ENCODE assay signal across 8 mouse cellular contexts in the genomic region with DNA sequence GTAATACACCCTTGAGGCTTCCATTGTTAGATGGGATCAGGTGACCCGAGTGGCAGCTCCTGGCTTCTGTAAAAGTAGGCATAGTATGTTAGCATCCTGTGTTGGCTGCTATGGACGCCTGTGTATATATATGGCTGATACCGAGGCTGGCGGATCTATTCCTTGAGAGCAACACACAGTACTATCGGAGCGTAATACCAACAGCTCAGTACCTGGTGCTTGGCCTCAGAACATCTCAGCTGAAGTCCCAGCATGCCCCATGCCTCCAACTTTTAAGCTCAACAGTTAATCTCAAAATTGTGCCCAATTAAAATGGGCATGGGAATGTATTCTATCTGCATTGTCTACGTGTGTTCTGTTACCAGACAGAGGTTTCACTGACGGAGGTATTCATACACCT.
DNase-seq lines count a peak whose midpoint lies in the region; ATAC-seq and TF ChIP-seq lines count a peak whose summit lies in the region.

No protein-coding gene starts in this region.

- peak overlapping the region; percentile 71 for H3K9ac ChIP-seq in kidney, postnatal 0 days (ENCODE audit: low read depth, low read length)
- peak overlapping the region; percentile 95 for H3K9ac ChIP-seq in embryonic facial prominence, embryonic 12.5 days
- H3K9ac ChIP-seq in hindbrain, embryonic 15.5 days, result peak overlapping the region; percentile 91
- peak overlapping the region; percentile 100 for H3K9ac ChIP-seq in neural tube, embryonic 13.5 days

- ATAC-seq in kidney, postnatal 0 days (replicated peaks; ENCODE audit: low FRiP score, low read depth), result no peak
- ATAC-seq in embryonic facial prominence, embryonic 12.5 days (ENCODE audit: insufficient number of reproducible peaks, insufficient read depth, low FRiP score, low TSS enrichment), result no peak
- ATAC-seq in hindbrain, embryonic 15.5 days (ENCODE audit: low FRiP score, low read depth), result no peak
- no peak for ATAC-seq in neural tube, embryonic 13.5 days (ENCODE audit: low read depth)
- no peak for ATAC-seq in erythroid progenitor cell, adult 5-6 weeks (replicated peaks; ENCODE audit: low FRiP score, poor library complexity, severe bottlenecking)

- 29% methylated on average over 8 of the region's 8 CpGs for WGBS in kidney, postnatal 0 days
- 7% methylated on average over 8 of the region's 8 CpGs for WGBS in embryonic facial prominence, embryonic 12.5 days
- WGBS in hindbrain, embryonic 15.5 days, result 6% methylated on average over 8 of the region's 8 CpGs
- 22% methylated on average over 8 of the region's 8 CpGs for WGBS in neural tube, embryonic 13.5 days

- TF ChIP-seq CTCF in kidney, postnatal 0 days (IDR thresholded peaks at IDR 0.05; ENCODE audit: low read depth), result no peak

- DNase-seq in kidney, postnatal 0 days (ENCODE audit: low spot score), result peak; percentile 52
- no peak for DNase-seq in kidney, postnatal 25 days
- no peak for DNase-seq in B cell, adult 2 months
- DNase-seq in spleen, postnatal 4 days (ENCODE audit: low spot score in 2 of 2), result no peak

- H3K27ac ChIP-seq in kidney, postnatal 0 days, result no peak overlapping the region
- peak overlapping the region; percentile 100 for H3K27ac ChIP-seq in embryonic facial prominence, embryonic 12.5 days
- H3K27ac ChIP-seq in hindbrain, embryonic 15.5 days (replicated peaks), result peak overlapping the region; percentile 98
- peak overlapping the region; percentile 100 for H3K27ac ChIP-seq in neural tube, embryonic 13.5 days (replicated peaks)

- H3K27me3 ChIP-seq in kidney, postnatal 0 days (ENCODE audit: insufficient read depth, low read length), result no peaks in the 10 kb centered on the region
- no peaks in the 10 kb centered on the region for H3K27me3 ChIP-seq in embryonic facial prominence, embryonic 12.5 days
- H3K27me3 ChIP-seq in hindbrain, embryonic 15.5 days, result no peaks in the 10 kb centered on the region
- no peaks in the 10 kb centered on the region for H3K27me3 ChIP-seq in neural tube, embryonic 13.5 days

- H3K36me3 ChIP-seq in kidney, postnatal 0 days (ENCODE audit: insufficient read depth, low read length), result no peaks in the 10 kb centered on the region
- peaks cover 12% of the 10 kb centered on the region for H3K36me3 ChIP-seq in embryonic facial prominence, embryonic 12.5 days
- no peaks in the 10 kb centered on the region for H3K36me3 ChIP-seq in hindbrain, embryonic 15.5 days
- H3K36me3 ChIP-seq in neural tube, embryonic 13.5 days, result peaks cover 10% of the 10 kb centered on the region

- peak overlapping the region; percentile 73 for H3K4me2 ChIP-seq in kidney, postnatal 0 days (ENCODE audit: low read length)
- peak overlapping the region; percentile 66 for H3K4me2 ChIP-seq in embryonic facial prominence, embryonic 12.5 days (replicated peaks)
- H3K4me2 ChIP-seq in hindbrain, embryonic 15.5 days, result peak overlapping the region; percentile 86
- peak overlapping the region; percentile 83 for H3K4me2 ChIP-seq in neural tube, embryonic 13.5 days

- H3K9me3 ChIP-seq in kidney, postnatal 0 days (replicated peaks; ENCODE audit: low read length), result no peaks in the 10 kb centered on the region
- H3K9me3 ChIP-seq in embryonic facial prominence, embryonic 12.5 days, result no peaks in the 10 kb centered on the region
- H3K9me3 ChIP-seq in hindbrain, embryonic 15.5 days, result no peaks in the 10 kb centered on the region
- H3K9me3 ChIP-seq in neural tube, embryonic 13.5 days, result no peaks in the 10 kb centered on the region

- H3K4me3 ChIP-seq in kidney, postnatal 0 days (replicated peaks; ENCODE audit: low read depth, low read length), result peak overlapping the region; percentile 55
- H3K4me3 ChIP-seq in embryonic facial prominence, embryonic 12.5 days, result peak overlapping the region; percentile 76
- H3K4me3 ChIP-seq in hindbrain, embryonic 15.5 days, result peak overlapping the region; percentile 77
- H3K4me3 ChIP-seq in neural tube, embryonic 13.5 days, result peak overlapping the region; percentile 90

- H3K4me1 ChIP-seq in kidney, postnatal 0 days (replicated peaks; ENCODE audit: insufficient read depth, low read length), result peaks cover 3% of the 10 kb centered on the region; the same call in 1 of the 2 replicates
- peaks cover 20% of the 10 kb centered on the region for H3K4me1 ChIP-seq in embryonic facial prominence, embryonic 12.5 days
- peaks cover 21% of the 10 kb centered on the region for H3K4me1 ChIP-seq in hindbrain, embryonic 15.5 days (replicated peaks)
- H3K4me1 ChIP-seq in neural tube, embryonic 13.5 days (replicated peaks), result peaks cover 41% of the 10 kb centered on the region
